Mouse (Mus musculus) ES-CJ7 (cell line): ENCODE measurements at regions not wholly inside any gene's neighbourhood (a gene's known extent, or its start where the extent isn't known, plus 50 kb on each side); places are given as distances from the start of the nearest gene placed in this dataset.
A peak's percentile ranks its signal among the peaks of the same experiment; 100 is the strongest.

ENCODE experiments used
- DNase-seq: peaks from one replicate; pipeline ENCODE4 v3.0.0; 2011; ENCODE audit warnings: low read depth, low spot score

GRCm38 (mm10) chr13:35079685-35080084, 52.8 kb upstream of the Eci2 start:
- no peak for DNase-seq

GRCm38 (mm10) chr13:35085386-35085785, 58.5 kb upstream of the Eci2 start:
- DNase-seq: no peak

- no peak for DNase-seq
These were observed 60.5 kb upstream of the Eci2 start for GRCm38 (mm10) chr13:35087246-35088040.

GRCm38 (mm10) chr13:35091155-35091554, 64.3 kb upstream of the Eci2 start:
- DNase-seq: no peak

- DNase-seq: peak; percentile 30
These were observed 92.9 kb upstream of the Eci2 start for GRCm38 (mm10) chr13:35119782-35120181.

- no peak for DNase-seq
These were observed 102.6 kb upstream of the Eci2 start for GRCm38 (mm10) chr13:35129475-35129874.

GRCm38 (mm10) chr13:35131272-35132185, 104.6 kb upstream of the Eci2 start:
- DNase-seq: no peak

GRCm38 (mm10) chr13:35151629-35152028, 124.7 kb upstream of the Eci2 start:
- DNase-seq: no peak

GRCm38 (mm10) chr13:35159456-35159855, 132.6 kb upstream of the Eci2 start:
- DNase-seq: no peak

- no peak for DNase-seq
These were observed 133.9 kb upstream of the Eci2 start for GRCm38 (mm10) chr13:35160767-35161166.

GRCm38 (mm10) chr13:35166080-35166479, 139.2 kb upstream of the Eci2 start:
- DNase-seq: no peak

- no peak for DNase-seq
These were observed 140.1 kb upstream of the Eci2 start for GRCm38 (mm10) chr13:35166831-35167541.

GRCm38 (mm10) chr13:35171562-35172254, 144.8 kb upstream of the Eci2 start:
- DNase-seq: no peak

GRCm38 (mm10) chr13:35173522-35173921, 146.6 kb upstream of the Eci2 start:
- DNase-seq: no peak

GRCm38 (mm10) chr13:35175587-35175986, 148.7 kb upstream of the Eci2 start:
- DNase-seq: no peak

GRCm38 (mm10) chr13:35177305-35177704, 150.4 kb upstream of the Eci2 start:
- DNase-seq: no peak

GRCm38 (mm10) chr13:35189028-35189711, 162.3 kb upstream of the Eci2 start:
- peak; percentile 18 for DNase-seq

- DNase-seq: no peak
These were observed 175.2 kb upstream of the Eci2 start for GRCm38 (mm10) chr13:35202069-35202468.

- no peak for DNase-seq
These were observed 181.4 kb upstream of the Eci2 start for GRCm38 (mm10) chr13:35208319-35208718.

- DNase-seq: no peak
These were observed 182.7 kb upstream of the Eci2 start for GRCm38 (mm10) chr13:35209551-35209950.

- no peak for DNase-seq
These were observed 184.9 kb upstream of the Eci2 start for GRCm38 (mm10) chr13:35211834-35212233.
